Mouse (Mus musculus): ENCODE measurements around the gene Sbsn.

DNA sequence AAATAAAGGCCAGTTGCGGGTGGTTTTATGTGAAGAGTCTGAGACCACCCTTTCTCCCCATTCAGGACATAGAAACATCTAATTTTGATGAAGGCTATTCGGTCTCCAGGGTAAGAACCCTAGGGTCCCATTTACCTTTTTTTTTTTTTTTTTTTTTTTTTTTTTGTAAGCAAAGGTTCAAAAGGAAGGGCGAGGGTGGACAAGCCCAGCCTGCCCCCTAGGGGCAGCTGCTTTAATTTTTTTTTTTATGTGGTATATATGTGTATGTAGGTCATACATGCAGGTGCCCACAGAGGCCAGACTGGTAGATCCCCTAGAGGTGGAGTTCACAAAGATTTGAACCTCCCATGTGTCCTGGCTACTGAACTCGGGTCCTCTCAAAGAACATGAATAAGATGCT, 15.1 kb downstream of the Sbsn start:
- no peak; the same call in 1 of the 2 replicates for TF ChIP-seq CTCF (IDR thresholded peaks at IDR 0.05)
- no peak for TF ChIP-seq EP300 (IDR thresholded peaks at IDR 0.05)
